Mouse (Mus musculus) 3T3-L1 (cell line): ENCODE results near the gene BC004004.
A peak's percentile ranks its signal among the peaks of the same experiment; 100 is the strongest.
"Not testable (repeated sequence)": the region's sequence is repeated elsewhere in the genome, so short reads cannot be mapped to it uniquely, and the experiment has no call there.

ENCODE experiments used
- DNase-seq: peaks from one replicate; pipeline ENCODE4 v3.0.0-alpha.2; 2015; ENCODE audit warnings: low read depth, low spot score

BC004004 gene

DNA sequence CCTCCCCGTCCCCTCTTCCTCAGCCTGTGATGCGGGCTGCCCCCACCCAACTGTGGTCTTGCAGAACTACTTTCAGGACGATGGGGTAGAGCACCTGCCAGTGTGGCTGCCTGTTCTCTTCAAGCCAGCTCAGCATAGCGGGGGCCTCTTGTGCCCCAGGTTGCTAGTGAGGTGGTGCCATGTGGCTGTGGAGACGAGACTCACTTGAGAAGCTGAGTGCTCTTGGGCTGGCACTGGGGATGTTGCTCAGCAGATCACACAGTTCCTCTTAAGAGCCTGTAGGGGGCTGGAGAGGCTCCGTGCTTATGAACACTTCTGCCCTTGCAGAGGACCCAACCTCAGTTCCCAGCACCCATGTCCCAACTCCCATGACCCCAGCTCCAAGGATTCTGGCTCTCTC, 29.2 kb downstream of the BC004004 start:
- DNase-seq: no peak

DNA sequence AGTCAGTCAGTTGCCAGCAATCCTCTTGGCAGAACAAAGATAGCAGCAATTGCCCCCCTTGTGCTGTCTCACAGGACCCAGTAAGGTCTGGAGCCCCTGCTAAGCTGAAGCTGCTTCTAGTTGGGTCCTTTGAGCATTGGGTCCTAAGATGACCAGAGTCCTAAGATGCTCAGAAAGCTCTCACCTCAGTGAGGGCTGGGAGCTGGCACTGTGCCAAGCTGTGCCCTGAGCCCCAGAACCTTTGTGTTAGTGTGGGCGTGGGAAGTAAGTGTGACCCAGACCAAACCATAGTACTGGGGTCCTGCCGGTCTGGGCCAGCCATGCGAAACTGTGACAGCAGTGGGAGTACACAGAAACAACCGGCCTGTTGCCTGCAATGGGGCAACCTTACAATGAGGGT, 30.7 kb downstream of the BC004004 start:
- DNase-seq: no peak

GRCm38 (mm10) chr17:29300926-29301325, 32.3 kb downstream of the BC004004 start:
- no peak for DNase-seq

GRCm38 (mm10) chr17:29301421-29301820, 32.8 kb downstream of the BC004004 start:
- no peak for DNase-seq

- DNase-seq: no peak
Measured at GRCm38 (mm10) chr17:29302149-29302548, 33.6 kb downstream of the BC004004 start.

DNA sequence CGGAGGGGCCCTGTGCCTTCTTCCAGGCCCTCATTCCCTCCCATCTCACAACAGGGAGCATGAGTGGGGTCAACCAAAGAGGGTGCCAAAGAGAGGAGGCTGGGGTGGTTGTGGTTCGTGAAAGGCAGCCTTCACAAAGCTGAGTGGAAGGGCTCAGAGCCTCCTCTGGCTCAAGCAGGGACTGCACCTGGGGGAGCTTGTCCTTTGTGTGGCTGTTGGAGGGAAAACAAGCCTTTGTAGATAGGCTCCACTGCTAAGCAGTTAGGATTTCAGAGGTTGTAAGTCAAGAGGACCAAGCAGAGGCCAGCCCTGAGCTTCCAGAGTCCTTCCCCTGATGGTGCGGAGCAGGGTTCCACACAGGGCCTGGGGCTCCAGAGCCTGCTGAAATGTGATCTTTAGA, 34.5 kb downstream of the BC004004 start:
- DNase-seq: no peak

GRCm38 (mm10) chr17:29303856-29304255, 35.3 kb downstream of the BC004004 start:
- DNase-seq: no peak

DNA sequence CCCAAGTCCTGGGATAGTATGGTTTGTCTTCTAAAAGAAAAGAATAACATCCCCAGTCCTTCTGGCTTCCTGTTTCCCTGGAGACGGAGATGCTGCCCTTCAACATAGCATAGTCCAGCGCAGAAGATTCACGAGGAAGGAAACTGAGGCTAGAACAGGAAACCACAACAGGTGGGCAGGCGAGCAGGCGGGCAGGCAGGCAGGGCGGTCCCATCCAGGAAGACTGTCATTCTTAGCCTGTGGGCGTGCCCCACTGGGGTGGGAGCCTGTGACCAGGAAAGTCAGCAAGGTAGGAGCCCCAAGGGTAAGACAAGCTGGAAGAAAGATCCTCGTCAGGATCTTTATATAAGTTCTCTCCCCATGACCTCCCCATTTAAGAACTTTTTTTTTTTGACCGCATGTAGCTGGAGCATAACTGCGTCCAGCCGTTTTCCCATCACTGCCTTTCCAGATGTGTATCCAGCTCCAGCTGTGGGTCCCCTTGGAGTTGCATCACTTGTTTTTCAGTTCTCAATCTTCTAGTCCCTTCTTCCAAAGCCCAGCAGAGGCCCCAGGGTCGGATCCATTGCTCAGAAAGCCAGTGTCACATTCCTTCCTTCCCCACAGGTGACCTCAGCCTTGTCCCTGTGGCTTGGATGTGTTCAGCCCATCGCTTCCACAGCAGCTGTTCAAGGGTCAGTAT, 35.9 kb downstream of the BC004004 start:
- DNase-seq: no peak

DNA sequence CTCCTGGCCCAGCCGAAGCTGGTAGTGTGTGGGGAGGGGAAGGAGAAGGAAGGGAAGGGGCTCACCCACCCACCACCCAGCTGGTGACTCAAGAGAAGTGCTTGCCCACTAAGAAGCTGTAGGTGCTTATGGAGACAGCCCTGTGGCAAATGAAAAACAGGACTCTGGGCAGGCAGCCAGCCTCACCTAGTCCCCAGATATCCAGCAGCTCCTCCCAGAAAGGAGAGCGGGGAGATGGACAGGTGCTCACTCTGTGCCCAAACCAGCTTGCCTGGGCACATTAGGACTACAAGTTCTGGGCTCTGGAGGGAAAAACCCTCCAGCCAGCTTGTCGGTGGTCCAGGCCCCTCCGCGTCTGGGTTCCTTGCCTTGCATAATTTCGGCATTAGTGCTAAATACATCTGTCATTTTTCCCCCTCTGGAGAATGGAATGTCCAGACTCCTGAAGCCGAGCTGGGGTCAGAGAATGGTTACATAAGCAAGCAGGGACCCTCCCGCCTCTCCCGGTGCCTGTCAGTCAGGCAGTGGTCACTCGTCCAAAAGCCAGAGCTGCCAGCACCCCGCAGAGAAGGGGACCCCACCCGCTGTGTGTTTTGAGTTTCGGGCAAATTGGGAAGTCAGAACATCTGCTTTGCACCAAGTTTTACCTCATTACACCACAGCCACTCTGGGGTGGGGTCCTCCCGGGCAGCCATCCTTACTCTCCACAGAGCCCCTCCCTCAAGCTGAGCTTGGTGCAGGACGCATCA, 36.6 kb downstream of the BC004004 start:
- no peak for DNase-seq

DNA sequence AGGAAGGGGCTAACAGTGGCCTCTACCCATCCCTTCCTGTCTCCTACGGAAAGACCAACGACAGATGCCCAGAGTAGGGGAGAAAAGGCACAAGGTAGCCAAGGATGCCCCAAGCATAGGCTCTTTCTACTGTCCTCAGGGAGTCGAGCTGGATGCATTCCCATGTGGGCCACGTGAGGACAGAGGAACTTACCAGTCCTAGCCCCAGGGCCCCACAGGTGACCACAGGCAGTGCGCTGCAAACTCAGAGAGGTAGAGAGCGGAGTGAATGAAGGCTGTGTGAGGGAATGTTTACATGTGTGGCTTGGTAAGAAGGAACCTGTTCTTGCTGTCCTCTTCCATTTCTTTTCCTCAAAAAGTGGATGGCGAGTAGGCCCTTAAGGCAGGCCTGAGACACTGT, 37.3 kb downstream of the BC004004 start:
- DNase-seq: no peak

DNA sequence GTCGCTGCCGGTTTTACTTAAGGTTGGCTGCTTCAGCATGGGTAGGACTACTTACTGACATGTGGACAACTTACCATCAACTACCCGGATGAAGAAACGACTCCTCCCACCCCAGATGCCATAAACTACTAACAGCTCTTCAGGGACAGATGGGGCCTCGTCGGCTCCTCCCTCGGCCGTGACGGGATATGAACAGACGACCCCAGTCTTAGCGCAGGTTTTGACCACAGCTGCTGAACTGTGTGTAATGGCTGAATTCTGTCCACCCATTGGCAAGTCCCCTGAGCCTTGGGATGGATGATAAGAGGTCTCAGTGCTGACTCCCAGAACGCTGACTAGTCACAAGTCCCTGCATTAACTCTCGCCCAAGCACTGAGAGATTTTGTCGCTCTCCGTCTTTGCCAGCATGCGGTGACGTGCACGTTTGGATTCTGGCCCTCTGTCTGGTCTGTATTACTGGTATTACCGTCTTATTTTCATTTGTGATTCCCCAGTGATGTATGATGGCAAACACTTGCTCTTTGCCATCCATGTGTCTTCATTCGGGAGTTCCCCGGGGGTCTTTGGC, 41.6 kb downstream of the BC004004 start:
- no peak for DNase-seq

GRCm38 (mm10) chr17:29311602-29312001, 43.0 kb downstream of the BC004004 start:
- no peak for DNase-seq

GRCm38 (mm10) chr17:29312082-29312481, 43.5 kb downstream of the BC004004 start:
- peak; percentile 62 for DNase-seq

DNA sequence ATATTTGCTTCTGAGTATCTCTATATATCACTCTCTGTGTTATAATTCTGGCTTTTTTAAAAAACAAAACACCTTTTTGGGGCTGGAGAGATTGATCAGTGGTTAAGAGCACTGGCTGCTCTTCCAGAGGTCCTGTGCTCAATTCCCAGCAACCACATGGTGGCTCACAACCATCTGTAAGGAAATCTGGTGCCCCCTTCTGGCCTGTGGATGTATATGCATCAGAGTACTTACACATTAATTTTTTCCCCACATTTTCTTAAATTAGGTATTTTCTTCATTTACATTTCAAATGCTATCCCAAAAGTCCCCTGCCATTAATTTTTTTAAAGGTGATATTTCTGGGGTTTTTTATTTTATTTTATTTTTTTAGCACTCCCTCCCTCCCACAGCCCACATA, 44.7 kb downstream of the BC004004 start:
- DNase-seq: no peak

DNA sequence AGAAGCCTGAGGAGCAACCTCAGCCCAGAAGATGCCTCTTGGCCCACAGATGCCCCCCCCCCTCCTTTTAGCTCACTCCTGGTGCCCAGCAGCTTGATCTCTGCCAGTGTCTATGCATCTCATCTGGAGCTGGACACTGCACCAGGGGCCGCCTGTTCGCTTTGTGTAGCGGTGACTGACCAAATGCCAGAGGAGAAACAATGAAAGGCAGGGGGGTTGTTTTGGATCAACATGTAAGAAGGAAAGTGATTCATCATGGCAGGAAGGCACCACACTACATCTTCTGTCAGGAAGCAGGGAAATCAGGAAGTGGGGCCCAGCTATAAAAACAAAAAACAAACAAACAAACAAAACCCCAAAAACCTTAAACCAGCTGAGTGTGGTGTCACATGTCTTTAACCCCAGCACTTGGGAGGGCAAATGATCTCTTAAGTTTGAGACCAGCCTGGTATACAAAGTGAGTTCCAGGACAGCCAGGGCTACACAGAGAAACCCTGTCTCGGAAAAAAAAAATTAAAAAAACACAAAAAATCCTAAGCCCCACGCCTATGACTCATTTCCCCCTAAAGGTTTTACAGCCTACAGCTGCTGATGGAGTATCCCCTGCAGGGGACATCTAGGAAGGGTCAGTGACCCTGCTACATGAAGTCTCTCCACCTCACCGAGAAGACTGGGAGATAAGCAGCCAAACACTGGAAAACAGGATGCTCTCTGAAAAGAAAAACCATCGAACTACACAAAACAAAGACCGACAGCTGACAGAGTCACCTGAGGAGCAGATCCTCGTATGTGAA, 47.3 kb downstream of the BC004004 start:
- DNase-seq: peak; percentile 77

DNA sequence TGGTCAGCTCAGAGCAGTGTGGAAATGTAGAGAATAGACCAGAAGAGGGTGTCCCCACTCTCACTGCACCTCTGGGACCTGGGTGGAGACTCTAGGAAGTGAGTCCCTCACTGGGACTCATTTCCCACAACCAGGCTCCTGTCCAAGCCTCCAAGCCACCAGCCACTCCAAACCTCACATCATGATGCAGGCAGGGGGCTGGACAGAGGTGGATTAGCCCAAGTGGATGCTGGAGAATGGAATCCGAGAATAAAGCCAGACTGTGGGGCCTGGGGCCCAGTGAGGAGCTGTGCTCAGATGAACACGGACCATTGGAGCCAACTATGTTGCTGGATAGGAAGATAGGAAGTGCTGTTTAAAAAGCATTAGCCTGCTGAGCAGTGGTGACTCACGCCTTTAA, 48.3 kb downstream of the BC004004 start:
- DNase-seq: peak; percentile 30

DNA sequence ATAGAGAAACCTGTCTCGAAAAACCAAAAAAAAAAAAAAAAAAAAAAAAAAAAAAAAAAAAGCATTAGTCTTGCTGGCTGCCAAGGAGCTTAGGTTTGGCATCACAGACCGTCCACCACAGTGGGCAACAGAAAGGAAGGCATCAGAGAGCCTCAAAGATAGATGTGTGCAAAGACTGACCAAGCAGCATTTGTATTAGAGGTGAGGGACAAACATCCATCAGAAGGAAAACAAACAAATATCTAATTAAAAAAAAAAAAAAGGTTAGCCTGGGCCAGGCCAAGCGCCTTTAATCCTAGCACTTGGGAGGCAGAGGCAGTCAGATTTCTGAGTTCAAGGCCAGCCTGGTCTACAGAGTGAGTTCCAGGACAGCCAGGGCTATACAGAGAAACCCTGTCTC, 48.8 kb downstream of the BC004004 start, which contains the start of gene Pi16:
Gene Pi16, plus strand, starts transcription at position 301 of the 400 bp plus-strand sequence.
- DNase-seq: not testable (repeated sequence)

DNA sequence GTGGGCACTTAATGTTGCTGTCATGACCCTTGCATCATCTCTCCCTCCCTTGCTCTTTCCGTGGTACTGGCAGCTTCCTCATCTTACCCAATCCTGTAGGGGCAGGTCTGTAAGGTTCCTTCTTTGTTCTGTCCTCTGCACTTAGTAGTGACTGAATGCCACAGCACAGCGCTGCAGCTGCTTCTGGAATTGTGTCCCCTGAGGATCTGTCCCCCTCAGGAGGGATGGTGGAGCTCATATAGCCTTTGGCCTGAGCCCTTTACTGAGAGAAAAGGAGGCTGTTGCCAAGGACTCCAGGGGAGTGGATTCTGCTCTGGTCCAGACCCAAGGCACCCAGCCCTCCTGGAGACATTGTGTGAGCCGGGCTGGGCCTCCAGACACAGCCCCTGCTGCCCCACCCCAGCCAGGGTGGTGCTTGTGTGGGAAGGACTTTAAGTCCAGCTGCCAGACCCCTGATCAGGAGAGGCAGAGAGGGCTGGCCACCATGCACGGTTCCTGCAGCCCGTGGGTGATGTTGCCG, 50.2 kb downstream of the BC004004 start:
- peak; percentile 34 for DNase-seq

- DNase-seq: no peak
Measured at GRCm38 (mm10) chr17:29319476-29319875, 50.9 kb downstream of the BC004004 start.

- DNase-seq: no peak
Measured at GRCm38 (mm10) chr17:29319881-29320639, 51.5 kb downstream of the BC004004 start.
